Mouse (Mus musculus) right cerebral cortex, postnatal 36 days (tissue): Measurements from ENCODE around the gene Hp1bp3.

ENCODE experiments used
- DNase-seq, 2 experiments: peaks; one replicate each; pipeline ENCODE4 v3.0.0; 2022; ENCODE audit warnings: low spot score in 2 of 2, mixed read lengths in 1 of 2

Hp1bp3 gene

DNA sequence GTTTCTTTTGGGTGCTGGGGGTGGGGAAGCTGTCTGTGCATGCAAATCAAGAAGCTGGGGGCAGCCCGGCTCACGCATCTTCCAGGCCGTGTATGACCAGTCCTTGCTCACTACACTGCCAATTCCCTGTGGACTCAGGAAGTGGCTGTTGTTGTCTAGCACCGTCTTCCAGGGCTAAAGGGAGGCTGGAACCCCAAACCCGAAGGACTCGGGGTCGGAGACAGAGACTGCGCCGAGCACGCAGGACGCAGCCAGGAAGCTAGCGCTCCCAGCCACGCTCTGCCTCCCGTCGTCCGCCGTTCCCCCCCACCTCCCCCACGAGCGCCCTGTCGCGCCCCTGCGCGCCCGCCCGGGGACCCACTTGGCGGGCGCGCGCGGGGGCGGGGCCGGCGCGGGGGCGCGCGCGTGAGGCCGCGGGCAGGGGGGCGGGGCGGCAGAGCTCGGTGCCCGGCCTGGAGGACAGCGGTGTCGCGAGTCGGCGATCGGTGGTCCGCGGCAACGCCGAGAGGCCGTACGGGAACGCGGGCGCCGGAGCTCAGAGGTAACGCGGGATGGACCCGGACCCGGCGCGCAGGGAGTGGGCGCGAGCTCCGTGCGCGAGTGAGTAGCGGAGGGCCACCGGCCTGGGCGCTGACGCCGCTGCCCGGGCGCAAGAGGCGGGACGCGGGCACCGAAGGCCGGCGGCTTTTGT, at the start of gene Hp1bp3:
Gene Hp1bp3 (plus strand): TSS at position 97 of the 691 bp plus-strand sequence.
- DNase-seq, result peak; percentile 50 to 61

DNA sequence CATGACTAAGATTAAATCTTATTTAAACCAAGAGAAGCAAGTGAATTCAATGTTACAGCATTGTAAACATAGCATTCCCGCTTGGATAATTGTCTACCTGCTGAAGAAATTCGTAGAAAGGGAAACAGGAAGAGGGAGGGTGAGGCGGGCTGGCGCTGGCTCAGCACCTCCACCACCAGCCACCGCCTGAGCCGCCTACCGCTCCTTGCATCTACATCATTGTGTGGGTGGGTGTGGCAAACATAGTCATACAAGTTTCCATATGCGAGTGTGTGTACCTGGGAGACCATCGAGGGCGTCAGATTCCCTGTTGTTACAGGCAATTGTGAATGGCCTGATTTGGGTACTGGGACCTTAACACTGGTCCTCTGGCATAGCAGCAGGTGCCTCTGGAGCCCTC, 49.6 kb upstream of the Hp1bp3 start:
- peak; percentile 44 to 66 for DNase-seq

DNA sequence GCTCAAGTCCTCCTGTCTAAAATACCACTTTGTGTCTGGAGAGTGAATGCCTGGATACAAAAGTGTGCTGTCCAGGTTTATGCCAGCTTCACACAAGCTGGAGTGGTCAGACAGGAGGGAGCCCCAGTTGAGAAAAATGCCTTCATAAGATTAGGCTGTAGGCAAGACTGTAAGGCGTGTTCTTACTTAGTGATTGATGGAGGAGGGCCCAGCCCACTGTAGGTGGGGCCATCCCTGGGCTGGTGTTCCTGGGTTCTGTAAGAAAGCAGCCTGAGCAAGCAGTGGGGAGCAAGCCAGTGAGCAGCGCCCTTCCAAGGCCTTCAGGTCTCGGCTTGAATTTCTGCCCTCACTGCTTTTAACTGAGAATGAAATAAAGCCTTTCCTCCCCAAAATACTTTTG, 47.9 kb upstream of the Hp1bp3 start:
- no peak for DNase-seq

DNA sequence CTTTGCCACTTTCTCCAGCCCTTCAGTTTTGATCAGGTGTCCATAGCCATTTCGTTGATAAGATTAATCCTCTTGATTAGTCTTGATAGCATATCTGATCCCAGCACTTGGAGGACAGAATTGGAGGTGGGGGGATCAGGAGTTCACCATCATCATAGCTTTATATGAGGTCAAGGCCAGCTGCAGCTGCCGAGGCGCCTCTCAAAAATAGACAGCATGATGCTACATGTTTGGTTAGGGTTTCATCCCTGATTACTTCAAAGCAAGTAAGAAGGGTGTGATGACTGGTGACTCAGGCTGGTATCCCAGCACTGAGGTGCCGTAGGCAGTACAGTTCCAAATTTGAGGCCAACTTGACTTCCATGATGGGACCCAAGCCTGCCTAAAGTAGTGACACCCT, 46.7 kb upstream of the Hp1bp3 start:
- DNase-seq, result no peak

DNA sequence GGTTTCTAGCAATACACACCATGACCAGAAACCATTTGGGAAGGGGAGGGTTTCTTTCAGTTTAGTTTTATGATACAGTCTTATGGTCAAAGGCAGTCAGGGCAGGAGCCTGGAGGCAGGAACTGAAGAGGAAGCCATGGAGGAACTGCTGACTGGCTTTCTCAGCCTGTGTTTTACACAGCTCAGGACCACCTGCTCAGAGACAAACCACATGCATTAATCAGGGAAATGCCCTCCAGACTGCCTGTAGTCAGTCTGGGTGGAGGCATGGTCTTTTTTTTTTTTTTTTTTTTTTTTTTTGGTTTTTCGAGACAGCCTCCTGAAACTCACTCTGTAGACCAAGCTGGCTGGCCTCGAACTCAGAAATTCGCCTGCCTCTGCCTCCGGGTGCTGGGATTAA, 43.4 kb upstream of the Hp1bp3 start:
- no peak for DNase-seq

DNA sequence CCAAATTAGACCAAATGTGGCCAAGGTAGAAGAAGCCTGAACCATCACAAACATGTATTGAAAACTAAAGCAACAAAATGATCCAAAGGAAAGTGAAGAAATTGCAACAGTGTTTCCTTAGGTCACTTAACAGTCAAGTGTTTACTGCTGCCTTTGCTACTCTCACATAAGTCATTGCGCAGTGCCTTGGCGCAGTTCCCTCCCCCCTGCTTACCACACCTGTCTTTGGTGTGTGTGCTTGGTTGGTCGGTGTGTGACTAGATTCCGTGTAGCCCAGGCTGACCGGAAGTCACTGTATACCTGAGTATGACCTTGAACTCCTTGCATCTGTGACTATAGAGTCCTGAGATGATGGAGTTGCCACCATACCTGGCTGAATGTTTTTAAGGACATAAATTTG, 36.7 kb upstream of the Hp1bp3 start:
- DNase-seq, result no peak

DNA sequence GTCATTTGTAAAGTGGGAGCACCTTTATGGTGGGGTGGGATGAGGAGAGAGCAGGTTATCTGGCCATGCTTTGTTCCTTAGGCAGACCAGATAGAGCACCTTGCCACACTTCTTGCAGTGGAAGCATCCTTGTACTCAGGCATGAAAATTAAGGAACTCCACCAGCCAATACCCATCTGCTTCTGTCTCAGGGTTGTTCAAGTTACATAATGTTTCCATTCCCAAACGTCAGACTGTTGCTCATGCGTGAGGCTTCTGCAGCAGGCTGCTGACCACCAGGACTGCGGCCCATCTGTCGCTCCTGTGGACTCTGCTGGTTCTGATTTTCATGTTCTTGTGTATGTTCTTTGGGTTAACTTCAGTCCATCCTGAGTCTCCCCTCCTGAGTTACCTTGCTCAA, 35.4 kb upstream of the Hp1bp3 start:
- no peak for DNase-seq

DNA sequence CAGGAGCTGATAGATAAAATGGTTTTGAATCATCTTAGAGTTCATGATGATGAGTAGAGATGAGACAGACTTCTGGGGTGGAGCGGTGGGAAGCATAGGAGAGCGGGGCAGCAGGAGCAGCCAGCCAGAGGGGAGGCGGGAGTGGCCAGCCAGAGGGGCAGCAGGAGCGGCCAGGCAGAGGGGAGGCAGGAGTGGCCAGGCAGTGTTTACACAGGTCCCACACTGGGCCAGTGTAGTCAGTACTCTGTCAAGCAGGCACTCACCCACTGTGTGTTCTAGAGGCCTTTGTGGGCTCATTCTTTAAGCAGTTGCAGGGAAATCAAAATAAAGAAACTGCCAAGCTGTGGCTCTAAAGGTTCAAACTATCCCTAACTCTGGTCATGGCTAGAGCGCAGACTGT, 32.0 kb upstream of the Hp1bp3 start:
- DNase-seq, result no peak

DNA sequence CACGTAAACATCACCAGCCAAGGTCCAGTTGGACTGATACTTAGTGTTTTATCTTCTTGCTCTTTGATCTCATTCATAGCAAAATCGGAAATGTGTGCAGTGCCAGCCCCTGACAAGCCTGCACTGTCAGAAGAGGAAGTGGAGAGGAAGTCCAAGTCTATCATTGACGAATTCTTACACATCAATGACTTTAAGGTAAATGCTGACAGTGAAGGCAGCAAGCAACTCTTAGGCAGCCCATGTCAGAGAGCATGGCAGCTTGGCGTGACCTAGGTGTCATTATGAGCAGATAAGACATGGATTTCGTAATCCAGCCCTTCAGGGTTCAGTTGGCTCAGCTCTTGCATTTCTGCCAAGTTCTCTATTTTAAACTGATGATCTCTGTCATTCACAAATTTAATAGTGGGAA, 31.5 kb upstream of the Hp1bp3 start:
- no peak for DNase-seq

DNA sequence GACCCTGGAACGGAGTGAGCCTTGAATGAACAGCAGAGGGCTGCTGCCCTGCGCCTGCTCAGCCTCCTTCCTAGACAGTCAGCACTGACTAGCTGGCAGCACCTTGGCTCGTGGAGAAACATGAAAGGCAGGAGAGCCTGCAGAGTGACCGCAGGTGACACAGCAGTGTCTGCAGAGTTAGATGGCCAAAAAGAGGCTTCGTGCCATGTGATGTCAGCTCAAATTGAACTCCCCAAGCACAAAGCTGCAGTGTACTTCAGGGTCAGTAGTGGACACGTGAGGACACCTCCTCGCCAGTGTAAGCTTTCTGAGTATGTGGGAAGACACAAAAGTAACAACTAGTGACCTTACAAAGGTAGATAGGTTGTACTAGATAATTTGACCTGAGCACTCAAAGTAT, 30.1 kb upstream of the Hp1bp3 start:
- no peak for DNase-seq

DNA sequence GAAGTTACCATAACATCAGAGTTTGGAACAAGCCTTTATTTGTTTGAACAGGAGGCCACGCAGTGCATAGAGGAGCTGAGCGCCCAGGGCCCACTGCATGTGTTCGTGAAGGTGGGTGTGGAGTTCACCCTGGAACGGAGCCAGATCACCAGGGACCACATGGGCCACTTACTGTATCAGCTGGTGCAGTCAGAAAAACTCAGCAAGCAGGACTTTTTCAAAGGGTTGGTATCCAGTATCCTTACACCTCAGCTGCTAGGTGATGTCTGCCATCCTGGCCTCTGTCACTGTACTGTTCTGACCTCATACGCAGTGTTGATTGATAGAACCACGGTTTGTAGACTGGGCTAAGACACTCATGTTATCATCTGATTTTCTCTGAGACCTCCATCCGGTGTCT, 28.1 kb upstream of the Hp1bp3 start:
- no peak for DNase-seq

DNA sequence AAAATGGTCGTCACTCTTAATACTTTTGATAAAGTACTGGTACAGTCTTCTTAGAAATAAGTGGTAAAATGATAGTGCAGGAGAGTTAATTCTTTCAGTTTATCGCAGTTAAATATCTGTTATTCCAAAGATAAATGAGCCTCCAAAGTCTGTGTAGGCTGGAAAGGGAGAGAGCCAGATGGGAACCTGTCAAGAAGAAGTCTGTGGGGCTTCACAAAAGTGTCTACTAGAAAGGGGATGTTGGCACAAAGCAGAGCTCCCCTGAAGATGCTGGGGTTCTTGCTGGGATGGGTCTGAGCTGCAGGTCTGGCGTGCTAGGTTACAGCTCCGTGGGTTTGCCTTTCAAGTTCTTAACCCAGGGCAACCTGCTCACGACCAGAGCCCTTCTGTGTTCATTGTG, 23.5 kb upstream of the Hp1bp3 start:
- no peak for DNase-seq

DNA sequence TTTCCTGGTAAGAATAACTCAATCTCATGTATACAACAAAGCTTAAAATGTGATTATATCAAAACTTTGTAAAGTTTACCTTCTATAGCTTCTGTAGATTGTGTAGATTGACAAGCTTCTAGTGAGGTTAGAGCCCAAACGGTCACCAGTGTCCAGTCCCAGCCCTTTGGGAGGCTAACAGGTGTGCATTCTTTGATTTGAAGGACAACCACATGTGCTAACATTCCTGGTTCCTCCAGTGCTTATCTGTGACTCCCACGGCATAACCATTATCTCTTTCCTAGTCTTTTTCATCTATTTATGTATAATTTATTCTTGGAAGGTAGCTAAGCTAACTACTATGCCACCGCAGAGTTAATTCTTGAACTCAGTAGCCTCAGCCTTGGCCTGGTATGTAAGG, 15.3 kb upstream of the Hp1bp3 start:
- DNase-seq, result no peak

DNA sequence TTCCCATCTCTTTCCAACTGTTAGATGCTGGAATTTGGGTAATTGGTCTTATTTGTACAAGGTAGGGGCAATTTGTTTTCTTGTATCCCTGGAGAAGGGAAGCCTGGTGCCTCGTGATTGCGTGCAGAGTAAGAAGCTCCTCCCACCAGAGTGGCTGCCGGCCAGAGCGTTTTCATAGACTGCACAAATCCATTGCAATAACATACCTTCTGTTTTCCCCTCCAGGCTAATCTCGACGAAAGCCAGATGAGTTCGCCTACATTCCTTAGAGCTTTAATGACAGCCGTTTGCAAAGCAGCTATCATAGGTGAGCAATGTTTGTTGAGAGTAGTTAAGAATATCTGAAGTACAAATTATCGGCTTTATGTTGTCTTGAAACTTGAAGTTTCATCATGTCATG, 14.4 kb upstream of the Hp1bp3 start:
- no peak for DNase-seq

DNA sequence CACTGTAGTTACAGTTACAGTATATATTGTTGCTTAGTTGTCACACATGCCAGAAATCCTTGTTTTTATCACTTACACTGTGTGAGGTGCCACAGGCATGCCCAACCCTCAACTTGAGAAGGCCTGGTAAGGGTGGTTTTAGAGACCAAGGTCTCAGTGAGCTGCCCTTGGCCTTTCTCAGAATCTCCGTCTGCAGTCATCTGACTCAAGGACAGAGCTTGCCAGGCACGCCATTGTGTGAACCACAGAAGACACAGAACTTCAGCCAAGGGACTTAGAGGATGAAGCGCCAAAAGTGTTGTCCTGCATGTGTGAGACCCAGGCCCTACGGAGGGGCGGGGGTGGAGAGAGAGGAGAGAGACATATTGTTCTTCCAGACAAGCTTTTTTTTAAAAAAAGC, 6.0 kb upstream of the Hp1bp3 start:
- no peak for DNase-seq

DNA sequence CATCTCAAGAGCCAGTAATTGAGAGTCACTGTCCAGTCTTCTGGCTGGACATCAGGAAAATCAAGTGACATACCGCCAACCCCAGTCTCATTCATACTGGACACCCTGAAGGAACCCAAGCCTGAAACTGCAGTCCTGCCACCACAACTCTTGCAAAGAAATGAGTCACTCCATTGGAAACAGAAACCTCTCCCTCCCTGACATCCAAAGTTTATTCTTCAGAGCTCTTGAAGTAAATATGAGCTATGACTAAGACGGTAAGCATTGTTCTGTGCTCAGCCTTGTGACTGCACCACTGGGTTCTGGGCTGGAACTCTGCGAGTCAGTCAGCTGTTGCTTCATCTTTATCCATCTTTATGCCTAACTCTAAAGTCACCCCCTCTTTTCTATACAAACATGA, 2.2 kb upstream of the Hp1bp3 start:
- no peak for DNase-seq

DNA sequence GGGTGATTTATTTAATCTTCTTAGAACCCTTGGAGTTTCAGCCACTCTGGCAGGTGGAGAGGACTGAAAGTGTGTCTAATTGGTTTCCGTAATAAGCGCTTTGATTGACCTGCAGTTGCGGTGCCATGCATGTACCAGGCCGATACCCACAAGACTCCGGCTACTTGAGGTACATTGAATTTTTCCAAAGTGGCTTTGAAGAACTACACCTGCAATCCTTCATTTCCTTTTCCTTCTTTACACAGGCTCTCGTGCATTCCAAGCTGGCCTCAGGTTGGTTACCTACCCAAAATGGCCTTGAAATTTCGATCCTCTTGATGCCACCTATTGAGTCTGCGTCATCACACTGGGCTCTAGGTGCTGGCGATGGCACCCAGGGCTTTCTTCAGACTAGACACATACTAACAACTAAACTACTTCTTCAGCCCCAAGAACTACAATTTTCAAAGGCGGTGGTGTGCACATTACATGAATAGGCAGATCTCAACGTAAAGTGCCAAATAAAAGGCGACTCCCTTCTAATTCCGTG, 361 bp upstream of the Hp1bp3 start:
- DNase-seq, result no peak

DNA sequence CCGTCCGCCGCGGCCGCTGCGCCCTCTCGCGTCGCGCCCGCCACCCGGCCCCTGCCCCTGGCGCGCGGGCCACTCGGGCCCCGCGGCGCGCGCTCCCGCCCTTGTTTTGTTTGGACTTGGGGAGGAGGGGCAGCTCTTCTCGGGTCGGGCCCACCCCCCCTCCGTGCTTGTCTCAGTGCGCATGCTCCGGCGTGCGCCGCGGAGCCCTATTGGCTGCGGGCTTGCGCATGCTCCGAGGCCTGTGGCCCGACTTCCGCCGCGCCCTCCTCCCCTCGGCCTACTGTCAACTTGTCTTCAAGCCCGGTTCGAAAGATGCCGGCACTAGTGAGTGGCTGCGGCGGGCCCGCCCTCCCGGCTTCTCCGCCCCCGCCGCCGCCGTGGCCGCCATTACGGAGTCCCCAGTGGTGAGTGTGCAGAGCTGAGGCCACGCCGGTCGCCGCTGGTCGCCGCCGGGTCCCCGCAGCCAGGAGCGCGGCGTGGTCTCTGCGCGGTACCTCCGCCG, 846 bp downstream of the Hp1bp3 start:
- DNase-seq, result peak; percentile 97 to 98

DNA sequence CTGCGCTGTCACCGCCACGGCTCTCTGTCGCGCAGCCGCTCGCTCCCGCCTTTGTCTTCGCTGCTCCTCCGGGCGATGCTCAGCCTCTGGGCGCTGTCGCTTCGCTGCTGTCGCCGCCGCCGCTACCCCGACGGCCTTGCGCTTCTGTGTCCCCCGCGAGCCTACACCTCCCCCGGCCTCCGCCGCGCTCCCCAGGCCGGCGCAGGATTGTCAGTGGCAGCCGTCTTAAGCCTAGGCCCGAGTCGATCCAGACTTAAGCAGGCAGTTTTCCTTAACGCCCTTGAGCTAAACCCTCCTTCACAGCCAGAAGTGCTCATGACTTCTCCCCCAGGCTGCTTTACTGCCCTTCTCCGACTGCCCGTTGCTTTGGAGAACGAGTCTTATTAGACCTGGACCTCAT, 1.3 kb downstream of the Hp1bp3 start:
- DNase-seq, result no peak

DNA sequence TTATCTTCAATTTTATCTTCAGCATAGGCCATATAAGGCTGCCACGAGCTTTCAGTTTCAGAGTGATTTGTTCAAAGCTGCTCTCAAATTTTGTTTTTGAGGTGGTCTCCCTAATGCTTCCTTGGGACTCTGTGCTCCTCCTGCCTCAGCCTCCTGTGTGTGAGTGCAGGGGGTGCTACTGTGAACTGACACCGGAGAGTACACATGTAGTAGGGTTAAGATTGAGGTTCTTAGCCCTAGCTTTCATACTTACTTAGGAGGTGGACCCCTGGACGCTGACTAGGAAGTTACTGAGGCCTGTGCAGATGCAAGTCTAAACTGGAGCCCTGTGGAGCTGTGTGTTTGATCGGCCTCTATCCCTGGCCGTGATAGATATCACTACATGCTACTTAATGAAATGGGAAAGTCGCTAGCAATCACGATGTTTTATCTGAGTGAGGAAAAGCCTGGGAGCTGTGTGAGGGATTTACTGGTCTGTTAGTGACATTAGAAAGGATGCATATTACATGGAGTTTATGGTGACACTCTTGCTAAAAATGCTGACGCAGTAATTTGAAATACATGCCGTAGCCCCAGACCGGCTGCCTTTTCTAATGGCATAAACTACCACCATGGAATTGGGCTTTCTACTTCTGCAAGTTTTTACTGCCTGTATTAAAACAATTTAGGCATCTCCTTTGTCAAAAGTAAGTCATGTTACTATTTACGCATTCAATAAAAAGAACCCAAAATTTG, 2.0 kb downstream of the Hp1bp3 start:
- DNase-seq, result no peak

DNA sequence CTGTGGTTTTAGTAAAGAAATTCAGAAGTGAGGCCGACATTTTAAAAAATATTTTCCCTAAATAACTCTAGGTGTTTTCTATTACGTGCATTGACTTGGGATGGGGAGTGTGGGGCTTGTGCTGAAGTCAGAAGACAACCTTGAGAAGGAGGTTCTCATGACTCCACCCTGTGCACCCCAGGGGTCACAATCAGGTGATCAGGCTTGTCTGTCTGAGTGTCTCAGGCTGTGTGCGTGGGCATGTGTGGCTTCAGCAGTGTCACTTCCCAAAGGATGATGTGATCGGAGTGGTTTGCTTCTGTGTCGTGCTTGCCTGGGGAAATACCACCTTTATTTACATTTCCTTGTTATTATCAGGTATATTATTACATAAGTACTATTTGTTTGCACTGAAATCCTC, 3.2 kb downstream of the Hp1bp3 start:
- DNase-seq, result no peak

DNA sequence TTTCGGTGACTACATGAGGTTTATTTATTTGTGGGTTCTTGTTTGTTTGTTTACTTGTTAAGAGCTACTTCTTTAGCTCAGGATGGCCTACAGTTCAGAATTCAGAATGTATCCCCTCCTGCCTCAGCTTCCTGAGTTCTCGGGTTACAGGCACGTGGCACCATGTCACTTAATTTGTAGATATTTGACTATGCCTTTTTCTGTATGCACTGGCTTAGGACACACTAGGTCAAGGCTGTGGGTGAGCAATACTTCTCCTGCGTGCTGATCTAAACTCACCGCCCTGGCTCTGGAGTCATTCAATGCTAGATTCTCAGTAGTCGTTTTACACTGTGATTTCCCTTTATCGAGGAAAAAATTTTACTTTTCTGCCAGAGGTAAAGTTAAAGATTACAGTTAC, 4.7 kb downstream of the Hp1bp3 start:
- DNase-seq, result no peak

DNA sequence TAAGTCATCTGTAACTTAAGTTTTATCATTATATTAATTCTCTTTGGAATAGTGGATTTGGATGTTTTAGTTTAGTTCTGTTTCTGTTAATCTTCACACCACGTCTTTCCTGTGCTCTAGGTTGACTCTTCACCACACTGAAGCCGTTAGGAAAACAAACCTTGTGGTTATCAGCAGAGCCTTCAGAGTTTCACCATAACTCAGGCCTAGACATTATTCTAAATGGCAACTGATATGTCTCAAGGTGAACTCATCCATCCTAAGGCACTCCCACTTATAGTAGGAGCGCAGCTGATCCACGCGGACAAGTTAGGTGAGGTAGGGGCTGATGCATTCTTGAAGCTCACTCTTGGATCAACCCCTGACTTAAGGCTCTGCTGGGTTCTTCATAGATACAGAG, 5.3 kb downstream of the Hp1bp3 start:
- no peak for DNase-seq
